Mouse (Mus musculus): Measurements from ENCODE around the gene Gng12.

- TF ChIP-seq POLR2A (IDR thresholded peaks at IDR 0.05; ENCODE audit: low read depth, low read length) = no peak
- TF ChIP-seq CTCF (IDR thresholded peaks at IDR 0.05; ENCODE audit: borderline replicate concordance, insufficient read depth, low read length) = no peak
These were observed 24.6 kb downstream of the Gng12 start for GRCm38 (mm10) chr6:66920786-66921185.
